Mouse (Mus musculus) midbrain, embryonic 16.5 days (tissue): Measurements from ENCODE around the gene Col8a1. TPM values are rescaled to one million over a fixed set of nuclear protein-coding genes. Genes with fewer than 3 reads are reported as not detected.

Experiments
- ATAC-seq: fragments of 200-750 bp; cut with Nextera tagmentation; 2 replicates; pipeline ENCODE4 v1.8.0; 2017; ENCODE audit warnings: moderate TSS enrichment
- H3K27ac ChIP-seq: fragments of 300-500 bp; sonication (generic); 2 replicates; pipeline ENCODE4 v1.5.1; 2014; ENCODE audit warnings: mild to moderate bottlenecking, low read length, mixed read lengths
- H3K27me3 ChIP-seq: fragments of 300-500 bp; sonication (generic); 2 replicates; pipeline ENCODE4 v1.6.1; 2014; ENCODE audit warnings: low read depth, low read length, mixed read lengths; ENCODE audit not compliant: control insufficient read depth, insufficient read depth
- H3K36me3 ChIP-seq: fragments of 300-500 bp; sonication (generic); 2 replicates; pipeline ENCODE4 v1.6.1; 2014; ENCODE audit warnings: mild to moderate bottlenecking, low read length, moderate library complexity, mixed read lengths; ENCODE audit not compliant: control insufficient read depth, insufficient read depth
- H3K4me1 ChIP-seq: fragments of 300-500 bp; sonication (generic); 2 replicates; pipeline ENCODE4 v1.6.1; 2014; ENCODE audit warnings: mild to moderate bottlenecking, low read length, mixed read lengths; ENCODE audit not compliant: control insufficient read depth, insufficient read depth
- H3K4me2 ChIP-seq: fragments of 300-500 bp; sonication (generic); 2 replicates; pipeline ENCODE4 v1.6.1; 2014; ENCODE audit warnings: mild to moderate bottlenecking, low read length, mixed read lengths
- H3K4me3 ChIP-seq: fragments of 300-500 bp; sonication (generic); 2 replicates; pipeline ENCODE4 v1.5.1; 2014; ENCODE audit warnings: low read depth, mild to moderate bottlenecking, low read length, moderate library complexity, mixed read lengths
- H3K9ac ChIP-seq: fragments of 300-500 bp; sonication (generic); 2 replicates; pipeline ENCODE4 v1.6.1; 2014; ENCODE audit warnings: low read depth, low read length, mixed read lengths
- H3K9me3 ChIP-seq: fragments of 300-500 bp; sonication (generic); replicated peaks from 2 replicates; pipeline ENCODE4 v1.6.1; 2014; ENCODE audit warnings: mild to moderate bottlenecking, low read length, mixed read lengths; ENCODE audit not compliant: control insufficient read depth, poor library complexity, severe bottlenecking
- WGBS: fragments of 180-500 bp; shearing (Covaris S2); extraction: QIAGEN DNeasy Blood & Tissue Kit; methylation state at CpG from one replicate; pipeline ENCODE4 v1.1.7; 2014; 5-methylcytosine and 5-hydroxymethylcytosine counted together
- polyA plus RNA-seq: library from polyadenylated mRNA; unstranded; fragments of >200 nt; fragmentation: Nextera tagmentation; extraction: Ambion mirVana; gene quantifications from 2 replicates; pipeline ENCODE4 v1.2.1, GENCODE M21; 2015

Col8a1 gene
- polyA plus RNA-seq, 1 experiment from 2014 or later, result 4.8 TPM

DNA sequence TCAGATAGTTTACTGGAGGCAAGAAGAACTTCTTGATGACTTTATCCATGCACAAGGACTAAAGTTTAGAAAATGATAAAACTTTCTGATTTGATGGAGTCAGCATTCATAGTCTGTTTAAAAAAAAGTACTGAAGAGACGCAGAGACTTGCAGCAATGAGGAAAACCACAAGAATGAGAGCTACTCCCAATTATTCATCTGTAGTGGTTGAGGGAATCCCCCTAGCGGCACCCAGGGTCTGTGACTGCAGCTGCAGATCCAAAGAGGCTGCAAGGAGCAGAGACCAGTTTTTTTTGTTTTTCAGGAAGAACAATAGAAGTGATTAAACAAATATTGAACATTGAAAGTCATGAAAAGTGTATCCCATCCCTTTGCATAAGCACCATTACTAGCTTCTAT lies 4.0 kb downstream of the Col8a1 start:
- H3K9me3 ChIP-seq, result no peaks in the 10 kb centered on the region
- no peaks in the 10 kb centered on the region for H3K36me3 ChIP-seq
- no peak overlapping the region for H3K4me3 ChIP-seq
- 0 out of 2 replicates have a peak, but pooled peaks cover 1% of the 10 kb centered on the region for H3K4me1 ChIP-seq
- no peaks in the 10 kb centered on the region for H3K27me3 ChIP-seq
- H3K27ac ChIP-seq, result no peak overlapping the region
- H3K9ac ChIP-seq, result no peak overlapping the region
- 51% methylated on average over 2 of the region's 2 CpGs for WGBS
- no peak for ATAC-seq
- no peak overlapping the region for H3K4me2 ChIP-seq

DNA sequence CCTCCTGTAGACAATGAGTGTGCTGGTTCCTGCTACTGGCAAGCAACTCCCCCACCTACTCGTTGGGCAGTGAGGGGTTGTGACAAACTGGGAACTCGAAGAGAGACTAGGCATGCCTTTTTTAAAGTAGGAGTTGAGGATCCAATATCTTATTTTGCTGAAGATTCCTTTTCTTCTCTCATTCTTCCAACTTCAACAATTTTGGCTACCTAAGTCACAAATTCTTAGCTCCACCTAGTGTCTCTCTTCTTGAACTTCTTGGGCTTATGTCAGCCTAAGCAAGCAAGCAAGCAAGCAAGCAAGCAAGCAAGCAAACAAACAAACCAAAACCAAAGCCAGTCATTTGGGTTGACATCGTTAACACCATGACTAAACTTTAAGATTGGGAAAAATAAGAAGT lies 6.4 kb downstream of the Col8a1 start:
- 80% methylated on average over 3 of the region's 3 CpGs for WGBS

DNA sequence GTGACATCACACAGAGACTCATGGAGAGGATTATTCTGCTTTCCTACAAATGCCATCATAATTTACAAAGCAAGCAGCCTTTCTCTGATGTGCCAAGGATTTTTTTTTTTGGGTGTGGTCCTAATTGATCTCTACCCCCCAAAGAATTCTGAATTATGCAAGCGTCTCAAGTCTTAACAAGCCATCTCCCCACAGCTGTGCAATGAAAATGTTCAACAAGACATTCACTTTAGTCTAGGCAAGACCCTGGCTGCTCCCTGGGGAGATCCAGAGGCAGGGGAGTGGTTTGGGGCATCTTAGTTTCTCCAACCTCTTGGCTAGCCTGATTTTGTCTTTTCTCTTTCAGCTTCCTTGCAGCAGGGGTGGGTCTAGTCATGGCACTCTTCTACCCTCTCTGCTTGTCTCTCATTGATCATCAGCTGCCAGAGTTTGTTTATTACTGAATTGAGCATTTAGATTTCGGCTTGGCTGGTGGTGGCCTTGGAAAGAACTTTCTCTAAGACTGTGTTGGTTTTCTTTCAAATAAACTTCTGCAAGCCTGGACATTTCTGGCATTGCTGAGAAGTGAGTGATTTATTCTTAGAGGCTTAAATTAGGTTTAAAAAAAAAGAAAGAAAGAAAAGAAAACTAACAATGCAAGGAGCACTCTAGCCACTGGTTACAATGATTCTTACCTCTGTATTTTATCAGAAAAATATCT lies 7.0 kb downstream of the Col8a1 start:
- Histone ChIP-seq H3K4me1 (no peaks in the 10 kb centered on the region), H3K4me3 (no peak overlapping the region), H3K4me2 (no peak overlapping the region), H3K9me3 (no peaks in the 10 kb centered on the region), H3K36me3 (no peaks in the 10 kb centered on the region), H3K9ac (no peak overlapping the region), H3K27ac (no peak overlapping the region), H3K27me3 (no peaks in the 10 kb centered on the region)
- ATAC-seq, result no peak
- 86% methylated on average over 2 of the region's 2 CpGs for WGBS

More for the DNA sequence above, 6.4 kb downstream of the Col8a1 start:
- no peak overlapping the region for H3K9ac ChIP-seq
- H3K4me1 ChIP-seq, result no peaks in the 10 kb centered on the region
- H3K9me3 ChIP-seq, result no peaks in the 10 kb centered on the region
- no peak for ATAC-seq
- no peak overlapping the region for H3K27ac ChIP-seq
- no peak overlapping the region for H3K4me3 ChIP-seq
- H3K4me2 ChIP-seq, result no peak overlapping the region
- no peaks in the 10 kb centered on the region for H3K36me3 ChIP-seq
- no peaks in the 10 kb centered on the region for H3K27me3 ChIP-seq

DNA sequence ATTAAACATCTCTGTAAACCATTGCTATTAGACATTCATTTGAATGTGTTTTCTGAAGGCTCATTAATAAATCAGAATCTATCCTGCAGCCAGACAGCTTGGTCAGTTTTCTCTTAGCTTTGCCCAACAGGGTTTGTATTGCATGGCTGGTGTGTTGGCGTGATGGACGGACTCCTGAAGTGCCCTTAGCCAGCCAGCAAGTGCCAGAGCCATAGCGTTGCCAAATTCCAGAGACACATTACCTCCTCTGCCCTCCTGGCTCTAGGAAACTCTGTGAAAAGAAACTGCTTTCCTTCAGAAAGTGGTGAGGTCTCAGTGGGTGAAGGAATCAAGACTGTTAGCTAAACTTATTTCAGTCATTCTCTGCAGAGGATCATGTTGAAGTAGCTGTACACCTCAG lies 14.4 kb downstream of the Col8a1 start:
- no peaks in the 10 kb centered on the region for H3K4me1 ChIP-seq
- H3K9me3 ChIP-seq, result no peaks in the 10 kb centered on the region
- 91% methylated on average over 3 of the region's 3 CpGs for WGBS
- no peak overlapping the region for H3K27ac ChIP-seq
- ATAC-seq, result no peak
- H3K9ac ChIP-seq, result no peak overlapping the region
- H3K4me3 ChIP-seq, result no peak overlapping the region
- H3K4me2 ChIP-seq, result no peak overlapping the region
- no peaks in the 10 kb centered on the region for H3K27me3 ChIP-seq
- H3K36me3 ChIP-seq, result no peaks in the 10 kb centered on the region

DNA sequence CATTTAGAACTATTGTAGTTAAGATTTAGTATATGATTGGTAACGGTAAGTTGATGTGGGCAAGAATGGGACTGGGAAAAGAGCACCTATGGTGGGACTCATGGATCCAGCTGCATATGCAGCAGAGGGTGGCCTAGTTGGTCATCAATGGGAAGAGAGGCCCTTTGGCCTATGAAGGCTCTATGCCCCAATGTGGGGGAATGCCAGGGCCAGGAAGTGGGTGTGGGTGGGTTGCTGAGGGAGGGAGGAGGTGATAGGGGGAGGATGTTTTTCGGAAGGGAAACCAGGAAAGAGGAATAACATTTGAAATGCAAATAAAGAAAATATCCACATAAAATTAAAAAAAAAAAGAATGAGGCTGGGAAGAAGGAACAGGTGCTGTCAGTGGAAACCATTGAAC lies 19.6 kb downstream of the Col8a1 start:
- Histone ChIP-seq H3K4me3 (no peak overlapping the region), H3K9me3 (no peaks in the 10 kb centered on the region), H3K27me3 (no peaks in the 10 kb centered on the region), H3K4me1 (no peaks in the 10 kb centered on the region), H3K36me3 (no peaks in the 10 kb centered on the region), H3K27ac (no peak overlapping the region), H3K4me2 (no peak overlapping the region), H3K9ac (no peak overlapping the region)
- 92% methylated on average over 2 of the region's 2 CpGs for WGBS
- no peak for ATAC-seq

DNA sequence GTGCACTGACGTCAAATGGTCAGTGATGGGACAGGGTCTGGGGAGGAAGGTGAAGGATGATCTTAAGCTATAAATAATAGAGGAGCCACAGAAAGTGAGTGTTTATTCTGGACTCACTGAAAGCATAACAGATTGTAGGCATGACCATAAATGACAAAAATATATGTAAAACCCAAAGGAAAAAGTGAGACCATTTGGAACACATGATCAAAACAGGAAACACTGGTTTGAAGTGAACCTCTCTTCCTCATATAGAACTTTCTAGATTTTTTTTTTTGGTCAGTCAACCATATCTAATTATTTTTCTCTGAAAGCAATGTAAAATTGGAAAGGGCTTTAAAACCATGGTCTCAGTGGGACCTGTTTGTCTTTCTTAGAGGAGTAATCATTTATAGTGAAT lies 21.0 kb downstream of the Col8a1 start:
- Histone ChIP-seq H3K9me3 (no peaks in the 10 kb centered on the region), H3K27ac (no peak overlapping the region), H3K4me1 (no peaks in the 10 kb centered on the region), H3K9ac (no peak overlapping the region), H3K4me2 (no peak overlapping the region), H3K27me3 (no peaks in the 10 kb centered on the region), H3K4me3 (no peak overlapping the region), H3K36me3 (no peaks in the 10 kb centered on the region)
- ATAC-seq, result no peak
- WGBS, result 87% methylated on average over 1 of the region's 1 CpGs

DNA sequence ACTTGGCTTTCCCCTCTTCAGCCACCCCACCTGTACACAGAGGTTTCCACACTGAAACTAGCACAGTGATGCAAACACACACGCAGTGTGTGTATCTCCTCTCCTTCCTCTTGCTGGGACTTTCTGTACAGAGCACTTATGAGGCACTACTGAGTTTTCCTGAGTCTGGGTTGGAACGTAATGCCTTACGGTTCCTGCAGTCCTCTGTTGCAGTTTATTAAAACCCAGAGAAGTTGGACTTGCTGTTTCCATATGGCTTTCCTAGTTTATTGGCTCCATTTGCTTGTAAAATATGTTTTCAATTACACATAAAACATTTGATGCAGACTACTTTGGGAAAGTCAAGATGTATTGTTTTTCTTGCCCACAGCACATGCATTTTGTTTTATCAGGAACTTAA lies 21.4 kb downstream of the Col8a1 start:
- H3K4me2 ChIP-seq, result no peak overlapping the region
- no peaks in the 10 kb centered on the region for H3K9me3 ChIP-seq
- no peak overlapping the region for H3K4me3 ChIP-seq
- no peak overlapping the region for H3K27ac ChIP-seq
- 91% methylated on average over 3 of the region's 3 CpGs for WGBS
- H3K9ac ChIP-seq, result no peak overlapping the region
- H3K27me3 ChIP-seq, result no peaks in the 10 kb centered on the region
- no peaks in the 10 kb centered on the region for H3K4me1 ChIP-seq
- no peaks in the 10 kb centered on the region for H3K36me3 ChIP-seq
- no peak for ATAC-seq

DNA sequence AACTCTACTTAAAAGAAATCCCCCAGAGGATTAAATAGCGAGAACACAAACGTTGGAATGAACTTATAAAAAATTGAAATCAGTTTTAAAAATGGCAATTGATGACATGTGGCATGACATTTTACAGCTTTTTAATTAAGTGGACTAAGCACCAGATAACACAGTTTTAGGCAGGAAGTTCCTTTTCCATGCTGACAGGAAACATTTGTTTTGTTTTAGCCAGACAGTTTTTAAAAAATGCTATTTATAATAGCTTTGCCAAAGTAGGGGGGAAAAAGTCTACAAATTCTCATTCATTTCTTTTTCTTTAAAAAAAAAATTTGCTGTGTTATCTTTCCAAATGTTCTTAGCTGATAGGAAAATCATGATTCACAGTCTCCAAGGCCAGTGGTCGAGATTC lies 29.6 kb downstream of the Col8a1 start:
- Histone ChIP-seq H3K27ac (no peak overlapping the region), H3K4me1 (no peaks in the 10 kb centered on the region), H3K4me2 (no peak overlapping the region), H3K36me3 (no peaks in the 10 kb centered on the region), H3K9me3 (0 out of 2 replicates have a peak, but pooled peaks cover 2% of the 10 kb centered on the region), H3K4me3 (no peak overlapping the region), H3K9ac (no peak overlapping the region), H3K27me3 (no peaks in the 10 kb centered on the region)
- 72% methylated on average over 3 of the region's 3 CpGs for WGBS
- ATAC-seq, result no peak

DNA sequence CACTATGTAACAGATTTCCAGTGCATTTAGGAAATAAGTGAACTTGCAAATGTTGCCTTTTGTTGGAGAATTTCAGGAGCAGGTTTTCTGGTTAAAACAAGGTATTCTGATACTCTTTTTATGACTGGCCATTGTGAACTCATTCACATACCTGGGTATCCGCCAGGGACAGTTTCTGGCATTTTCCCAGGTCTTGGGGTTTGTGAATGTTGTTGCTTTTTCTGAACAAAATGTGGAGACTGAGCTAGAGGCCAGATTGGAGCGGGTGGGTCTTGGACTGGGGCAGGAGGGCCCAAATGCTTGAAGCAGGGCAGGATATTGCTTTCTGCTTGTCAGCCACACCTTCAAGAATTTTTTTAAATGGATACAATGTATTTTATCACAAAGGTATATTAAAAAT lies 35.6 kb downstream of the Col8a1 start:
- Histone ChIP-seq H3K9me3 (no peaks in the 10 kb centered on the region), H3K4me1 (no peaks in the 10 kb centered on the region), H3K4me2 (no peak overlapping the region), H3K27me3 (no peaks in the 10 kb centered on the region), H3K4me3 (no peak overlapping the region), H3K27ac (no peak overlapping the region), H3K9ac (no peak overlapping the region), H3K36me3 (no peaks in the 10 kb centered on the region)
- ATAC-seq, result no peak
- 88% methylated on average over 2 of the region's 2 CpGs for WGBS
